Mouse (Mus musculus) lung, embryonic 14.5 days (tissue): ENCODE results near the gene Ano6. TPM values are rescaled to one million over a fixed set of nuclear protein-coding genes. Genes with fewer than 3 reads are reported as not detected.

Experiments
- ATAC-seq: fragments of 200-750 bp; cut with Nextera tagmentation; 2 replicates; pipeline ENCODE4 v1.8.0; 2017; ENCODE audit warnings: mild to moderate bottlenecking, moderate TSS enrichment, moderate library complexity; ENCODE audit not compliant: insufficient read depth
- DNase-seq: peaks from one replicate; pipeline ENCODE4 v3.0.0-alpha.2; 2015
- H3K27ac ChIP-seq: fragments of 300-500 bp; sonication (generic); 2 replicates; pipeline ENCODE4 v1.5.1; 2014; ENCODE audit warnings: low read depth, mild to moderate bottlenecking, moderate library complexity
- H3K27me3 ChIP-seq: fragments of 300-500 bp; sonication (generic); 2 replicates; pipeline ENCODE4 v1.6.1; 2014; ENCODE audit warnings: low read length, control low read depth; ENCODE audit not compliant: insufficient read depth
- H3K36me3 ChIP-seq: fragments of 300-500 bp; sonication (generic); 2 replicates; pipeline ENCODE4 v1.6.1; 2014; ENCODE audit warnings: control low read depth; ENCODE audit not compliant: insufficient read depth
- H3K4me1 ChIP-seq: fragments of 300-500 bp; sonication (generic); 2 replicates; pipeline ENCODE4 v1.6.1; 2014; ENCODE audit warnings: antibody characterized with exemption, control low read depth; ENCODE audit not compliant: insufficient read depth
- H3K4me2 ChIP-seq: fragments of 300-500 bp; sonication (generic); 2 replicates; pipeline ENCODE4 v1.6.1; 2014; ENCODE audit warnings: mild to moderate bottlenecking
- H3K4me3 ChIP-seq: fragments of 300-500 bp; sonication (generic); 2 replicates; pipeline ENCODE4 v1.5.1; 2014; ENCODE audit warnings: low read depth, low read length
- H3K9ac ChIP-seq: fragments of 300-500 bp; sonication (generic); 2 replicates; pipeline ENCODE4 v1.6.1; 2014
- H3K9me3 ChIP-seq: fragments of 300-500 bp; sonication (generic); 2 replicates; pipeline ENCODE4 v1.6.1; 2016; ENCODE audit warnings: low read depth, low read length, control low read depth
- CTCF ChIP-seq: IDR thresholded peaks from 2 replicates; pipeline ENCODE4 v1.5.1; 2016; ENCODE audit warnings: antibody characterized with exemption, low read depth
- WGBS: fragments of 180-500 bp; shearing (Covaris S2); extraction: QIAGEN DNeasy Blood & Tissue Kit; methylation state at CpG from one replicate; pipeline ENCODE4 v1.1.7; 2014; 5-methylcytosine and 5-hydroxymethylcytosine counted together
- polyA plus RNA-seq: library from polyadenylated mRNA; unstranded; fragments of >200 nt; fragmentation: Nextera tagmentation; extraction: Ambion mirVana; gene quantifications from 2 replicates; pipeline ENCODE4 v1.2.1, GENCODE M21; 2014

The Ano6 gene
- polyA plus RNA-seq, 1 experiment from 2014 or later, result 54.7 TPM

GRCm38 (mm10) chr15:95846102-95846501 is 55.5 kb downstream of the Ano6 start:
- 69% methylated on average over 5 of the region's 5 CpGs for WGBS
- ATAC-seq, result no peak
- H3K27me3 ChIP-seq, result no peaks in the 10 kb centered on the region
- H3K4me2 ChIP-seq, result no peak overlapping the region
- no peak for TF ChIP-seq CTCF
- peaks cover 3% of the 10 kb centered on the region; the same call in 1 of the 2 replicates for H3K4me1 ChIP-seq
- no peak overlapping the region for H3K9ac ChIP-seq
- no peak for DNase-seq
- no peaks in the 10 kb centered on the region for H3K9me3 ChIP-seq
- no peak overlapping the region for H3K4me3 ChIP-seq
- no peaks in the 10 kb centered on the region for H3K36me3 ChIP-seq
- no peak overlapping the region for H3K27ac ChIP-seq

GRCm38 (mm10) chr15:95848493-95849064 is 57.9 kb downstream of the Ano6 start:
- ATAC-seq (no peak), DNase-seq (no peak)
- TF ChIP-seq CTCF, result no peak
- 56% methylated on average over 6 of the region's 6 CpGs for WGBS
- H3K9me3 ChIP-seq, result no peaks in the 10 kb centered on the region
- no peak overlapping the region for H3K4me3 ChIP-seq
- H3K4me1 ChIP-seq, result peaks cover 3% of the 10 kb centered on the region; the same call in 1 of the 2 replicates
- no peaks in the 10 kb centered on the region for H3K27me3 ChIP-seq
- H3K36me3 ChIP-seq, result no peaks in the 10 kb centered on the region
- H3K27ac ChIP-seq, result peak overlapping the region; percentile 52; the same call in 1 of the 2 replicates
- H3K9ac ChIP-seq, result no peak overlapping the region
- no peak overlapping the region for H3K4me2 ChIP-seq

GRCm38 (mm10) chr15:95849513-95850411 is 59.1 kb downstream of the Ano6 start:
- ATAC-seq, result peak; percentile 58
- H3K27ac ChIP-seq, result no peak overlapping the region
- no peak for TF ChIP-seq CTCF

GRCm38 (mm10) chr15:95850546-95850945 is 59.9 kb downstream of the Ano6 start:
- Histone ChIP-seq H3K9me3 (no peaks in the 10 kb centered on the region), H3K27me3 (no peaks in the 10 kb centered on the region), H3K4me3 (no peak overlapping the region), H3K36me3 (no peaks in the 10 kb centered on the region), H3K4me2 (no peak overlapping the region), H3K4me1 (peaks cover 3% of the 10 kb centered on the region; the same call in 1 of the 2 replicates), H3K27ac (no peak overlapping the region), H3K9ac (no peak overlapping the region)
- ATAC-seq, result no peak
- no peak for TF ChIP-seq CTCF
- DNase-seq, result no peak
- 89% methylated on average over 5 of the region's 5 CpGs for WGBS

More at GRCm38 (mm10) chr15:95849513-95850411, 59.1 kb downstream of the Ano6 start:
- no peaks in the 10 kb centered on the region for H3K27me3 ChIP-seq
- no peak overlapping the region for H3K4me2 ChIP-seq
- DNase-seq, result no peak
- H3K4me1 ChIP-seq, result peaks cover 3% of the 10 kb centered on the region; the same call in 1 of the 2 replicates
- 69% methylated on average over 18 of the region's 18 CpGs for WGBS
- H3K36me3 ChIP-seq, result no peaks in the 10 kb centered on the region
- H3K4me3 ChIP-seq, result no peak overlapping the region
- H3K9me3 ChIP-seq, result no peaks in the 10 kb centered on the region
- no peak overlapping the region for H3K9ac ChIP-seq

GRCm38 (mm10) chr15:95855051-95855844 is 64.6 kb downstream of the Ano6 start:
- ATAC-seq, result no peak
- Histone ChIP-seq H3K27ac (no peak overlapping the region), H3K27me3 (no peaks in the 10 kb centered on the region), H3K9me3 (no peaks in the 10 kb centered on the region), H3K4me2 (no peak overlapping the region), H3K9ac (no peak overlapping the region), H3K4me1 (peaks cover 3% of the 10 kb centered on the region; the same call in 1 of the 2 replicates), H3K4me3 (no peak overlapping the region), H3K36me3 (no peaks in the 10 kb centered on the region)
- WGBS, result 75% methylated on average over 13 of the region's 13 CpGs
- TF ChIP-seq CTCF, result peak; percentile 51
- DNase-seq, result no peak

GRCm38 (mm10) chr15:95855953-95856352 is 65.3 kb downstream of the Ano6 start:
- peak overlapping the region; percentile 71 for H3K27ac ChIP-seq
- H3K4me1 ChIP-seq, result peaks cover 3% of the 10 kb centered on the region; the same call in 1 of the 2 replicates
- no peak overlapping the region for H3K4me3 ChIP-seq
- no peaks in the 10 kb centered on the region for H3K9me3 ChIP-seq
- DNase-seq (peak; percentile 53), ATAC-seq (0 out of 2 replicates have a peak, but pooled peaks have one; percentile 15)
- H3K36me3 ChIP-seq, result no peaks in the 10 kb centered on the region
- WGBS, result 25% methylated on average over 7 of the region's 7 CpGs
- H3K4me2 ChIP-seq, result no peak overlapping the region
- no peak overlapping the region for H3K9ac ChIP-seq
- no peak for TF ChIP-seq CTCF
- H3K27me3 ChIP-seq, result no peaks in the 10 kb centered on the region
